Mouse (Mus musculus): ENCODE data around the gene Foxk1. TPM values are rescaled to one million over a fixed set of nuclear protein-coding genes. Genes with fewer than 3 reads are reported as not detected.
A peak's percentile ranks its signal among the peaks of the same experiment; 100 is the strongest.

Gene Foxk1
- polyA plus RNA-seq, 1 experiment from 2014 or later = 4.0 TPM

DNA sequence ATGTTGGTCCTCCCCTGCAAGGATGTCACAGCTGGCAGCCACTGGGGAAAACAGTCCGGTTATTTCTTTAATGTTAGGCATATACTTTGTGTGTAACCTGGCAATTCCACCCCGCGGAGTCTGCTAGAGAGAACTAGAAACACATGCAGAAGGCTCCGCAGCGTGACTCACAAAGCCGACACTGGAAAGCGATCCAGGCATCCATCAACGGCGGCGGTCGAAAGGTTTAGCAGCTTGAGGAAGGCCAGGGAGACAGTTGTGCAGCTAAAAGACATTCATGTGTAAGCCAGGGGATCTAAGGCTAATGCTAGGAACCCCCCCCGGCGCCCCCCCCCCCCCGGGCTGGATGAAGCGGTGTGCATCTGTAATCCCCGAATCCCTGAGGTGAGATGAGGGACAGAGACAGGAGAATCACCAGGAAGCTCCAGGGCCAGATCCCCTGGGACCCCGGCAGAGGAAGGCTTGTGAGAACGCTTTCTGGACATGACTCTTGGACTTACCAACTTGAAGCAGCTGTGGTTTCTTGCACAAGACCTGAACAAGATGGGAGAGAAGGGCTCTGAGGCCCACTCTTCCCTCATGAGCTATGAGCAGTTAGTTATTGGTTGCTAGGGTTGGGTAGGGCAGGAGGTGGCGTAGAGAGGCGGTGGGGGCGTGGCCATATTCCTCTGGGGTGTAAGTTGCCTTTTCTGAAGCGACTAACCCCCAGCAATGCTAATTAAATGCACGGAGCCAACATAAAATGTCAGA is 16.2 kb upstream of the Foxk1 start:
- ATAC-seq (replicated peaks; ENCODE audit: low FRiP score) = no peak
- Histone ChIP-seq H3K27ac (ENCODE audit: low read depth, low read length) (no peak overlapping the region), H3K27me3 (replicated peaks; ENCODE audit: control insufficient read depth, insufficient read depth, low read length) (no peaks in the 10 kb centered on the region), H3K4me1 (replicated peaks; ENCODE audit: control insufficient read depth, insufficient read depth, low read length) (no peaks in the 10 kb centered on the region; the same call in 1 of the 2 replicates), H3K4me2 (no peak overlapping the region), H3K36me3 (ENCODE audit: control insufficient read depth, insufficient read depth, low read length) (no peaks in the 10 kb centered on the region), H3K4me3 (ENCODE audit: low read depth, low read length) (no peak overlapping the region), H3K9ac (ENCODE audit: low read depth, low read length) (no peak overlapping the region), H3K9me3 (ENCODE audit: control insufficient read depth, low read length) (no peaks in the 10 kb centered on the region)
- 43% methylated on average over 23 of the region's 23 CpGs for WGBS
- no peak for DNase-seq (ENCODE audit: low spot score)

DNA sequence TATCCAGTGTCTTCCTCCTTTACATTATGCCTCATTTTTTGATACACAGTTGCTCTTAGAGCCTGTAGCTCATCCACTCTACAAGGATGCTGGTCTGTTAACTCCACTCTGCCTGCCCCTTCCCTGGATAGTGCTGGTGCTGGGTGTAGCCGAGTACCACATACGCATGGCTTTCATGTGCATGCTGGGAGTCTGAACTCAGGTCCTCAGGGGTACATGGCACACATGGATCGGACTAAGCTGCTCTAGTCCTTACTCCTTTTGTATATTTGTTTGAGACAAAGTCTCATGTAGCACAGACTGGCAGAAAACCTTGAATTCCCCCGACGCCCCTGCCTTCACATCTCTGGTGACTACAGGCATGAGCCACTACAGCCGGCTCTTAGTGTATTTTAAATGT is 15.0 kb upstream of the Foxk1 start:
- Histone ChIP-seq H3K27me3 (replicated peaks; ENCODE audit: control insufficient read depth, insufficient read depth, low read length) (no peaks in the 10 kb centered on the region), H3K4me2 (no peak overlapping the region), H3K36me3 (ENCODE audit: control insufficient read depth, insufficient read depth, low read length) (no peaks in the 10 kb centered on the region), H3K4me1 (replicated peaks; ENCODE audit: control insufficient read depth, insufficient read depth, low read length) (no peaks in the 10 kb centered on the region; the same call in 1 of the 2 replicates), H3K9me3 (ENCODE audit: control insufficient read depth, low read length) (no peaks in the 10 kb centered on the region), H3K27ac (ENCODE audit: low read depth, low read length) (no peak overlapping the region), H3K9ac (ENCODE audit: low read depth, low read length) (no peak overlapping the region), H3K4me3 (ENCODE audit: low read depth, low read length) (no peak overlapping the region)
- ATAC-seq (replicated peaks; ENCODE audit: low FRiP score) = no peak
- no peak for DNase-seq (ENCODE audit: low spot score)
- 70% methylated on average over 6 of the region's 6 CpGs for WGBS

DNA sequence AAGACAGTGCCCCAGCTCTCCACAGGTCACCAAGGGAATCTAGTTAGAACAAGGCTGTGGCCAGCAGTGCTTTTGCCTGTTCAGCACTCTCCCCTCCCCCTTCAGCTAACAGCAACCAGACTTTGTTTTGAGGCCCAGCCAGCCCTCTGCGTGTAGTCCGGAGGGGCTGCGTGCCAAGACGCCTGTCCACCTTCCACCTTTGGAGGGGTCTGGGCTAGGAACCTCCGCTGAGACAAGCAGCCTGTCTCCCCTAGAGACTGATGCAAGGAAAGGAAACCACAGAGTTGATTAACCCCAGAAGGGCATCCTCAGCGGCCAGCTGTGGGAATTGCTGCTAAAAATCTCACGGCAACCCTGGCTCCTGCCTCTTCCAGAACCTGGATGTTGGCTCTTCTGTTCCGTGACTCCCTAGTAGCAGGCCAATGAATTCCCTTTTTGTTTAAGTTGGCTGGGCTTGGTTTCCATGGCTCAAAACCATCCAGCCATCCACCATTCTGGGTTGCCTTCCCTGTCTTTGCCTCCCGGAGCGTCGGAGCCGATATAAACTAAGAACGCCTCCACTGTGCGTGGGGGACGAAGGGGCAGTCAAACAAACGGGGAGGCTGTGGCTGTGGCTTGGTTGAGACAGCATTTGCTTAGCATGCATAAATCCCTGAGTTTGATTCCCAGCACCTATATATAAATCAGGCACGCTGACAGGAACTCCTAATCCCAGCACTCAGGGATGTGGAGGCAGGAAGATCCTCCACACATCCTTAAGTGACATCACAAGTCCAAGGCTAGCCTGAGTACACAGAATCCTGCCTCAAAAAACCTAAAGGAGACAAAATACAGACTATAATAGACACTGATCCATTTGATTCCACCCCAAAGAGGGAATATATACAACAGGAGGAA is 14.3 kb upstream of the Foxk1 start:
- no peak for ATAC-seq (replicated peaks; ENCODE audit: low FRiP score)

DNA sequence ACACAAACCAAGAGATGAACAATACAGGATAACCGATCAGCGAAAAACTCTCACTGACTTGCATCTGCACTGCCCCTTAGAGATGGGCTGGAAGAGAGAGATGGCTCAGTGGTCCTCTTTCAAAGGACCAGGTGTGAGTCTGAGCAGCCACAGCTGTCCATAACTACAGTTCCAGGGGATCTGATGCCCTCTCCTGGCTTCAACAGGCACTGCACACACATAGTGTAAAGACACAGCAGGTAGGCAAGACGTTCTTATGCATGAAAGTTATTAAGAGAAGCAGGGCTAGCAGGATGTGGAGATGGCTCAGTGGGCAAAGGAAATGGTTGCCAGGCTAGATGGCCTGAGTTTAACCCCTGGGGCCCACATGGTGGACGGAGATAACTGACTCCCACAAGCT is 13.6 kb upstream of the Foxk1 start:
- ATAC-seq (replicated peaks; ENCODE audit: low FRiP score) = no peak
- Histone ChIP-seq H3K9me3 (ENCODE audit: control insufficient read depth, low read length) (no peaks in the 10 kb centered on the region), H3K27me3 (replicated peaks; ENCODE audit: control insufficient read depth, insufficient read depth, low read length) (no peaks in the 10 kb centered on the region), H3K4me3 (ENCODE audit: low read depth, low read length) (no peak overlapping the region), H3K36me3 (ENCODE audit: control insufficient read depth, insufficient read depth, low read length) (no peaks in the 10 kb centered on the region), H3K9ac (ENCODE audit: low read depth, low read length) (no peak overlapping the region), H3K4me1 (replicated peaks; ENCODE audit: control insufficient read depth, insufficient read depth, low read length) (no peaks in the 10 kb centered on the region; the same call in 1 of the 2 replicates), H3K27ac (ENCODE audit: low read depth, low read length) (no peak overlapping the region), H3K4me2 (no peak overlapping the region)
- DNase-seq (ENCODE audit: low spot score) = no peak
- 74% methylated on average over 4 of the region's 4 CpGs for WGBS

More for the DNA sequence above, 14.3 kb upstream of the Foxk1 start:
- no peaks in the 10 kb centered on the region; the same call in 1 of the 2 replicates for H3K4me1 ChIP-seq (replicated peaks; ENCODE audit: control insufficient read depth, insufficient read depth, low read length)
- H3K36me3 ChIP-seq (ENCODE audit: control insufficient read depth, insufficient read depth, low read length) = no peaks in the 10 kb centered on the region
- H3K9ac ChIP-seq (ENCODE audit: low read depth, low read length) = no peak overlapping the region
- no peak for DNase-seq (ENCODE audit: low spot score)
- no peak overlapping the region for H3K4me2 ChIP-seq
- H3K9me3 ChIP-seq (ENCODE audit: control insufficient read depth, low read length) = no peaks in the 10 kb centered on the region
- H3K4me3 ChIP-seq (ENCODE audit: low read depth, low read length) = no peak overlapping the region
- H3K27ac ChIP-seq (ENCODE audit: low read depth, low read length) = no peak overlapping the region
- no peaks in the 10 kb centered on the region for H3K27me3 ChIP-seq (replicated peaks; ENCODE audit: control insufficient read depth, insufficient read depth, low read length)
- WGBS = 59% methylated on average over 17 of the region's 17 CpGs

DNA sequence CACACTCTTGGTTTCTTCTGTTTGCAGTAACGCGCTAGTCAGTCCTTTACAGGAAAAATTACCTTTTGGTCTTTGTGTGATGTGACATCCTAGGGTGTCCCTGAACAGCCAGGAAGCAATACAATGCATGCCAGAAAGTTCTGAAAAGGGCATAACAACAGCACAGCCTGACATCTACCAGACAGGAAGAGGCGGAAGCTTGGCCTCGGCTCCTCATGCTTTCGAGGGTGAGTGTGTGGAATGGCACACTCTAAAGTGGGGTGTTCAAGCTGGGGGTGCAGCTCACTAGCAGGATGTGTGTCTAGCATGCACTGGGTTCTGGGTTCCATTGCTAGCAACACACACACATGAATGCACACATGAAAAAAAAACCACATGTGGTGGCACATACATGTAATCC is 9.6 kb upstream of the Foxk1 start:
- H3K27ac ChIP-seq (ENCODE audit: low read depth, low read length) = no peak overlapping the region
- no peak overlapping the region for H3K4me3 ChIP-seq (ENCODE audit: low read depth, low read length)
- WGBS = 77% methylated on average over 5 of the region's 5 CpGs

DNA sequence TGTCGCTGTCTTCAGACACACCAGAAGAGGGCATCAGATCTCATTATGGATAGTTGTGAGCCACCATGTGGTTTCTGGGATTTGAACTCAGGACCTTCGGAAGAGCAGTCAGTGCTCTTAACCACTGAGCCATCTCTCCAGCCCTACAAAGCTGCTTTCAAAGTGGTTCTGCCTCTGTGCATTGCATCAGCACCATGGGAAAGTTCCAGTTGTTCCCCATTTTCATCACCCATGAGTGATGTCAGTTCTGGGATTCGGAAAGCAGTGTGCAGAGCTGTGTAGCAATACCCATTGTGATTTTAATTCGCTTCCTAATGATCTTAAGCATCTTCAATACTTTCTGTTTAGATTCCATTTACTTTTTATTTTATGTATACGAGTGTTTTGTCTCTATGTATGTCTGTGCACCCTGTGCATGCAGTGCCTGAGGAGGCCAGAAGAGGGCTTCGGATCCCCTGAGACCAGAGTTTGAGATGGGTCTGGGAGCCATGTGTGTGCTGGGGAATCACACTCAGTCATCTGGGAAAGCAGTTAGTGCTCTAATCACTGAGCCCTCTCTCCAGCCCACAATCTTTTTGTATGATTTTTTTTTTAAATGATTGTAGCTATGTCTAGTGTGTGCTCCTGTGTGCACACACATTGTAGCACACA is 6.6 kb upstream of the Foxk1 start:
- no peak for DNase-seq (ENCODE audit: low spot score)
- no peaks in the 10 kb centered on the region for H3K9me3 ChIP-seq (ENCODE audit: control insufficient read depth, low read length)
- 84% methylated on average over 6 of the region's 6 CpGs for WGBS
- no peak overlapping the region for H3K4me3 ChIP-seq (ENCODE audit: low read depth, low read length)
- no peak for ATAC-seq (replicated peaks; ENCODE audit: low FRiP score)
- no peaks in the 10 kb centered on the region for H3K27me3 ChIP-seq (replicated peaks; ENCODE audit: control insufficient read depth, insufficient read depth, low read length)
- no peak overlapping the region for H3K9ac ChIP-seq (ENCODE audit: low read depth, low read length)
- no peaks in the 10 kb centered on the region; the same call in 1 of the 2 replicates for H3K4me1 ChIP-seq (replicated peaks; ENCODE audit: control insufficient read depth, insufficient read depth, low read length)
- no peak overlapping the region for H3K27ac ChIP-seq (ENCODE audit: low read depth, low read length)
- H3K4me2 ChIP-seq = no peak overlapping the region
- no peaks in the 10 kb centered on the region for H3K36me3 ChIP-seq (ENCODE audit: control insufficient read depth, insufficient read depth, low read length)

More for the DNA sequence above, 9.6 kb upstream of the Foxk1 start:
- H3K27me3 ChIP-seq (replicated peaks; ENCODE audit: control insufficient read depth, insufficient read depth, low read length) = no peaks in the 10 kb centered on the region
- no peak overlapping the region for H3K9ac ChIP-seq (ENCODE audit: low read depth, low read length)
- ATAC-seq (replicated peaks; ENCODE audit: low FRiP score) = no peak
- DNase-seq (ENCODE audit: low spot score) = no peak
- no peaks in the 10 kb centered on the region for H3K9me3 ChIP-seq (ENCODE audit: control insufficient read depth, low read length)
- H3K36me3 ChIP-seq (ENCODE audit: control insufficient read depth, insufficient read depth, low read length) = no peaks in the 10 kb centered on the region
- no peaks in the 10 kb centered on the region; the same call in none of the 2 replicates for H3K4me1 ChIP-seq (replicated peaks; ENCODE audit: control insufficient read depth, insufficient read depth, low read length)
- H3K4me2 ChIP-seq = no peak overlapping the region

DNA sequence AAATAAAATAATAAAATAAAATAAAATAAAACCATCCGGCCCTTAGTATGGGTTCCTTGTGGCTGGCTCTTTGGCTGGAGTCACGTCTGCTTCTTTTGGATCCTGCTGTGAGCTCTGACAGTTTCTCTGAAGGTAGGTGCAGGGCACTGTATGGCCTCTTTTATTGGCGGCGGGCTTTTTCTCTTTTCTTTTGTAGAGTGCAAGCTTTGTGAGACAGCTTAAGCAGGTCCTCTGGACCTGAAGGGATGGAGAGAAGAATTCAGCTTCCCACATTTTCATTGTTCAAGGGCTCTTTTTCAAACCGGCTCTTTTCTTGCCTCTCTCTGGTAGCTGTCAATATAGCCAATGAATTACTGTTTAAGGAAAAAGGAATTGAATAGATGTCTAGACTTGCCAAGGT is 5.4 kb upstream of the Foxk1 start:
- H3K9ac ChIP-seq (ENCODE audit: low read depth, low read length) = no peak overlapping the region
- no peaks in the 10 kb centered on the region for H3K36me3 ChIP-seq (ENCODE audit: control insufficient read depth, insufficient read depth, low read length)
- H3K4me3 ChIP-seq (ENCODE audit: low read depth, low read length) = no peak overlapping the region
- ATAC-seq (replicated peaks; ENCODE audit: low FRiP score) = no peak
- no peak for DNase-seq (ENCODE audit: low spot score)
- H3K27ac ChIP-seq (ENCODE audit: low read depth, low read length) = no peak overlapping the region
- no peak overlapping the region for H3K4me2 ChIP-seq
- H3K27me3 ChIP-seq (replicated peaks; ENCODE audit: control insufficient read depth, insufficient read depth, low read length) = no peaks in the 10 kb centered on the region
- H3K9me3 ChIP-seq (ENCODE audit: control insufficient read depth, low read length) = no peaks in the 10 kb centered on the region
- H3K4me1 ChIP-seq (replicated peaks; ENCODE audit: control insufficient read depth, insufficient read depth, low read length) = peaks cover 7% of the 10 kb centered on the region
- WGBS = 66% methylated on average over 5 of the region's 5 CpGs

DNA sequence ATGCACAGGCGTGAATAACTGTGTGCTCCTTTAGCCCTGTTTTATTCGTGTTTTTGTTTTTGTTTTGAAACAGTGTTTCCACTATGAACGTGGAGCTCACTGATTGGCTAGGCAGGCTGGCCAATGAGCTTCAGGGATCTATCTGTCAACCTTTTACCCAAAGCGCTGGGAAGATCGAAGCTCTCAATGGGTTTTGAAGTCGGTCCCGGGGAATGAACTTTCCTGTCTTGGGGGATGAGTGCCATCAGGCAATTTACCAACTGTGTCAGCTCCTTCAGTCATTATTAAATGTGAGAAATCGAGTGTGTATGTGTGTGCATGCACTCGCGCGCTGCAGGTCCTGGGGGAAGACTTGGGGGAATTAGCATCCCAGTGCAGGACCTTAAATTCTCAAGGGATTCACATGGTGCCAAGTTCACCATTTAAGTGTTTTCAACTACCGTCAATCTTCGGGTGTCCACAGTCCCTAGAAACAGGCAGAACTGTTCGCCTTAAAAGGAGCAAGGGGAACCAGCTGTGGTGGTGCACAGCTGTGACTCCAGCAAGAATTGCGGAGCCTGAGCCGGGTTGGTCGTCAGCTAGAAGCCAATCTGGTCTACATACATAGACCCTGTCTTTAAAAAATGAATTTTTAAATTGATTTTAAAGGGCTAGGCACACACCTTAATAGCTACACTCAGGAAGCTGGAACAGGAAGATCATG is 965 bp upstream of the Foxk1 start:
- Histone ChIP-seq H3K27ac (ENCODE audit: low read depth, low read length) (0 out of 2 replicates have a peak overlapping the region, but pooled peaks have one; percentile 10), H3K4me1 (replicated peaks; ENCODE audit: control insufficient read depth, insufficient read depth, low read length) (peaks cover 38% of the 10 kb centered on the region), H3K9me3 (ENCODE audit: control insufficient read depth, low read length) (no peaks in the 10 kb centered on the region), H3K4me2 (peak overlapping the region; percentile 96), H3K27me3 (replicated peaks; ENCODE audit: control insufficient read depth, insufficient read depth, low read length) (no peaks in the 10 kb centered on the region), H3K9ac (ENCODE audit: low read depth, low read length) (peak overlapping the region; percentile 86; the same call in 1 of the 2 replicates), H3K36me3 (ENCODE audit: control insufficient read depth, insufficient read depth, low read length) (no peaks in the 10 kb centered on the region; the same call in 1 of the 2 replicates), H3K4me3 (ENCODE audit: low read depth, low read length) (peak overlapping the region; percentile 88)
- DNase-seq (ENCODE audit: low spot score) (peak; percentile 50), ATAC-seq (replicated peaks; ENCODE audit: low FRiP score) (0 out of 2 replicates have a peak, but pooled peaks have one; percentile 23)
- 16% methylated on average over 17 of the region's 17 CpGs for WGBS

All from liver, embryonic 11.5 days (tissue).